Mouse (Mus musculus) liver, embryonic 14.5 days (tissue): ENCODE results near the gene P2ry13. TPM values are rescaled to one million over a fixed set of nuclear protein-coding genes. Genes with fewer than 3 reads are reported as not detected.

ENCODE experiments used
- ATAC-seq: fragments of 200-750 bp; cut with Nextera tagmentation; 2 replicates; pipeline ENCODE4 v1.8.0; 2017; ENCODE audit warnings: moderate number of reproducible peaks, mild to moderate bottlenecking, moderate library complexity; ENCODE audit not compliant: insufficient read depth
- DNase-seq, 3 experiments: peaks; one replicate each; pipeline ENCODE4 v3.0.0-alpha.2; 2012 to 2013; ENCODE audit warnings: low read depth in 3 of 3, low spot score in 3 of 3
- H3K27ac ChIP-seq: fragments of 300-500 bp; sonication (generic); 2 replicates; pipeline ENCODE4 v1.5.1; 2014; ENCODE audit warnings: moderate library complexity, mild to moderate bottlenecking, control low read depth, inconsistent platforms
- H3K27me3 ChIP-seq: fragments of 300-500 bp; sonication (generic); 2 replicates; pipeline ENCODE4 v1.6.1; 2014; ENCODE audit warnings: mild to moderate bottlenecking, low read length, moderate library complexity; ENCODE audit not compliant: control insufficient read depth, insufficient read depth
- H3K36me3 ChIP-seq: fragments of 300-500 bp; sonication (generic); replicated peaks from 2 replicates; pipeline ENCODE4 v1.6.1; 2014; ENCODE audit warnings: low read depth; ENCODE audit not compliant: control insufficient read depth, insufficient read depth
- H3K4me1 ChIP-seq, 2 experiments: fragments of 200-500 bp in 1 of 2; fragments of 300-500 bp in 1 of 2; sonication (generic) in 1 of 2; replicated peaks; 2 replicates each; pipeline ENCODE4 v1.6.1; 2012 to 2014; ENCODE audit warnings: antibody characterized with exemption in 1 of 2, inconsistent platforms in 1 of 2, low read length in 1 of 2; ENCODE audit not compliant: control insufficient read depth in 2 of 2, insufficient read depth in 2 of 2
- H3K4me2 ChIP-seq: fragments of 300-500 bp; sonication (generic); 2 replicates; pipeline ENCODE4 v1.6.1; 2014; ENCODE audit warnings: low read depth, mild to moderate bottlenecking, control low read depth, moderate library complexity
- H3K4me3 ChIP-seq, 2 experiments: fragments of 200-500 bp in 1 of 2; fragments of 300-500 bp in 1 of 2; sonication (generic) in 1 of 2; 2 replicates each; pipeline ENCODE4 v1.5.1; 2012 to 2014; ENCODE audit warnings: low read depth in 2 of 2, low read length in 2 of 2, mild to moderate bottlenecking in 2 of 2, control low read depth in 1 of 2, inconsistent platforms in 1 of 2, moderate library complexity in 1 of 2; ENCODE audit not compliant: insufficient read depth in 1 of 2
- H3K9ac ChIP-seq: fragments of 300-500 bp; sonication (generic); replicated peaks from 2 replicates; pipeline ENCODE4 v1.6.1; 2014; ENCODE audit warnings: mild to moderate bottlenecking, control low read depth, moderate library complexity
- H3K9me3 ChIP-seq: fragments of 300-500 bp; sonication (generic); 2 replicates; pipeline ENCODE4 v1.6.1; 2016; ENCODE audit warnings: low read length, mixed read lengths; ENCODE audit not compliant: control insufficient read depth
- CTCF ChIP-seq: IDR thresholded peaks from 2 replicates; pipeline ENCODE4 v1.5.1; 2016; ENCODE audit warnings: antibody characterized with exemption, low read depth, control low read depth
- EP300 ChIP-seq: IDR thresholded peaks from 2 replicates; pipeline ENCODE4 v1.6.1; 2016; ENCODE audit warnings: antibody characterized with exemption, low read depth
- WGBS: fragments of 180-500 bp; shearing (Covaris S2); extraction: QIAGEN DNeasy Blood & Tissue Kit; methylation state at CpG from one replicate; pipeline ENCODE4 v1.1.7; 2014; ENCODE audit not compliant: insufficient replicate concordance; 5-methylcytosine and 5-hydroxymethylcytosine counted together
- polyA plus RNA-seq, 2 experiments: library from polyadenylated mRNA; depleted of rRNA in 1 of 2; stranded (reverse) in 1 of 2; unstranded in 1 of 2; fragments of >200 nt; fragmentation: Nextera tagmentation in 1 of 2; extraction: Ambion mirVana in 1 of 2; gene quantifications; 2 replicates each; pipeline versions ENCODE4 v1.2.1 to v1.2.3; 2012 to 2014

P2ry13 gene
- polyA plus RNA-seq, 2 experiments: 2.0 to 3.0 TPM

DNA sequence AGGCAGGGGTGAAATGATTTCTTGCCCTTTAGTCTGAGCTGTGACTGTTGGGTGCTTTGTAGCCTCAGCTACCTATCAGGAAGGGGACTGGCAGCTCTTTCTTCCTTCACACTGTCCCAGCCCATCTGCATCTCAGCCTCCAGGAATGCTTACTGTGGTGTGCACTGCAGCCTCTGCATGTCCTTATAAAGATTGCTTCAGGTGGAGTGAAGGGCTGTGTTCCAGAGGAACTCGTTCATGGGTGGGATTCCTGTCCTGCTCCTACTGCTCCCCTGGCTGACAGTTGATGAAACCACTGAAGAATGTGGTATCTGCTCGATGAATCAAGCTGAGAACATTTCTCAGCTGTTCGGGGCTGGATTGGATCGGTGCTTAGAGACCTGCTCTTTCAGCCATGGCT lies 23.3 kb downstream of the P2ry13 start:
- Histone ChIP-seq H3K36me3 (no peaks in the 10 kb centered on the region), H3K9ac (no peak overlapping the region), H3K4me2 (no peak overlapping the region), H3K27me3 (no peaks in the 10 kb centered on the region), H3K4me1 (no peaks in the 10 kb centered on the region), H3K4me3 (no peak overlapping the region), H3K27ac (no peak overlapping the region), H3K9me3 (no peaks in the 10 kb centered on the region)
- DNase-seq (no peak), ATAC-seq (no peak)
- TF ChIP-seq CTCF: no peak
- no peak for TF ChIP-seq EP300
- WGBS: 62% methylated on average over 4 of the region's 4 CpGs

GRCm38 (mm10) chr3:59185662-59186061 lies 25.0 kb downstream of the P2ry13 start:
- Histone ChIP-seq H3K4me2 (no peak overlapping the region), H3K9ac (no peak overlapping the region), H3K36me3 (no peaks in the 10 kb centered on the region), H3K9me3 (no peaks in the 10 kb centered on the region), H3K4me1 (no peaks in the 10 kb centered on the region), H3K4me3 (no peak overlapping the region), H3K27me3 (no peaks in the 10 kb centered on the region), H3K27ac (no peak overlapping the region)
- 64% methylated on average over 4 of the region's 4 CpGs for WGBS
- ATAC-seq (no peak), DNase-seq (no peak)
- no peak for TF ChIP-seq CTCF
- TF ChIP-seq EP300: no peak

- TF ChIP-seq CTCF (no peak), EP300 (no peak)
- Histone ChIP-seq H3K4me1 (peaks cover 0 to 5% of the 10 kb centered on the region in 2 experiments; a peak in 1 of 4 replicates), H3K36me3 (no peaks in the 10 kb centered on the region), H3K4me2 (no peak overlapping the region), H3K4me3 (no peak overlapping the region), H3K27me3 (no peaks in the 10 kb centered on the region), H3K9me3 (no peaks in the 10 kb centered on the region), H3K9ac (no peak overlapping the region), H3K27ac (no peak overlapping the region)
- ATAC-seq (no peak), DNase-seq (no peak)
Observed at GRCm38 (mm10) chr3:59182129-59182528, 28.6 kb downstream of the P2ry13 start.

DNA sequence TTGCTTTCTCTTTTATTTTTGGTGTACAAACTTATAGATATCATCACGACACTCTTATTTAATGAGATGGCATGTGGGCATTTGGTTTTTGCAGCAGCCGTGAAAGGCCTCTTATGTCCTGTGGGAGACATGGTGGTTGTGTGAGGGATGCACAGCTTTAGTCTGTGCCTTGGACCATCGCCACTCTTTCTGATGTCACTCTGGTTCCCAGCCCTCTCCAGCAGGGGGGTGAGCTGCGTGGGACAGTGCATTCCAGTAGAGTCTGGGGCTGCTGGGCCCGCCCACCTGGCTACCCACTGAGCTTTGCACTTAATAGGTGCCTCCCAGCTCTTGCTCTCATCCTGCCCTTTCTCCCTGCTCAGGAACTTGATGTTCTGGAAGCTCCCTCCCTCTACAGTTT lies 29.5 kb downstream of the P2ry13 start:
- DNase-seq: no peak

GRCm38 (mm10) chr3:59176871-59177270 lies 33.8 kb downstream of the P2ry13 start:
- no peaks in the 10 kb centered on the region for H3K9me3 ChIP-seq
- H3K36me3 ChIP-seq: no peaks in the 10 kb centered on the region
- DNase-seq (no peak), ATAC-seq (no peak)
- H3K4me1 ChIP-seq: peaks cover 0 to 5% of the 10 kb centered on the region in 2 experiments; a peak in 1 of 4 replicates
- no peak overlapping the region for H3K9ac ChIP-seq
- no peak overlapping the region for H3K27ac ChIP-seq
- no peak overlapping the region for H3K4me3 ChIP-seq
- no peak for TF ChIP-seq EP300
- TF ChIP-seq CTCF: no peak
- H3K4me2 ChIP-seq: no peak overlapping the region
- no peaks in the 10 kb centered on the region for H3K27me3 ChIP-seq
- 43% methylated on average over 5 of the region's 5 CpGs for WGBS

More for the DNA sequence above, 29.5 kb downstream of the P2ry13 start:
- H3K9me3 ChIP-seq: no peaks in the 10 kb centered on the region
- ATAC-seq: no peak
- H3K9ac ChIP-seq: no peak overlapping the region
- no peak overlapping the region for H3K4me3 ChIP-seq
- H3K36me3 ChIP-seq: no peaks in the 10 kb centered on the region
- WGBS: 60% methylated on average over 5 of the region's 5 CpGs
- peaks cover 0 to 5% of the 10 kb centered on the region in 2 experiments; a peak in 1 of 4 replicates for H3K4me1 ChIP-seq
- no peaks in the 10 kb centered on the region for H3K27me3 ChIP-seq
- TF ChIP-seq EP300: no peak
- TF ChIP-seq CTCF: no peak
- H3K4me2 ChIP-seq: no peak overlapping the region
- no peak overlapping the region for H3K27ac ChIP-seq
